Mouse (Mus musculus) CH12.LX (cell line): Measurements from ENCODE around the gene Msi2. TPM values are rescaled to one million over a fixed set of nuclear protein-coding genes. Genes with fewer than 3 reads are reported as not detected.

Experiments
- DNase-seq: peaks from one replicate; pipeline ENCODE4 v3.0.0-alpha.2; 2013; ENCODE audit errors: extremely low read depth
- H3K27ac ChIP-seq: 2 replicates; pipeline ENCODE4 v1.5.1; 2012; ENCODE audit warnings: low read depth, mild to moderate bottlenecking, control low read depth, moderate library complexity; ENCODE audit not compliant: insufficient read depth
- H3K27me3 ChIP-seq: replicated peaks from 2 replicates; pipeline ENCODE3; 2012; ENCODE audit warnings: inconsistent platforms
- H3K36me3 ChIP-seq, 2 experiments: replicated peaks in 1 of 2; 2 replicates each; pipeline versions ENCODE3 to v1.6.1; 2012; ENCODE audit warnings: inconsistent platforms in 1 of 2, low read length in 1 of 2, mild to moderate bottlenecking in 1 of 2, mixed read lengths in 1 of 2, moderate library complexity in 1 of 2; ENCODE audit not compliant: control insufficient read depth in 1 of 2, insufficient read depth in 1 of 2
- H3K4me1 ChIP-seq, 2 experiments: 2 replicates each; pipeline ENCODE4 v1.6.1; 2012; ENCODE audit warnings: inconsistent platforms in 1 of 2, moderate library complexity in 1 of 2; ENCODE audit not compliant: insufficient read depth in 2 of 2, control insufficient read depth in 1 of 2
- H3K4me2 ChIP-seq: 2 replicates; pipeline ENCODE4 v1.6.1; 2012; ENCODE audit warnings: low read depth, mild to moderate bottlenecking, control low read depth; ENCODE audit not compliant: poor library complexity, insufficient read depth, severe bottlenecking
- H3K4me3 ChIP-seq, 3 experiments: fragments of 150-350 bp in 1 of 3; sonication (generic) in 1 of 3; replicated peaks in 1 of 3; 2 replicates each; pipeline versions ENCODE3 to v1.5.1; 2011 to 2012; ENCODE audit warnings: low read depth in 2 of 3, low read length in 2 of 3, mild to moderate bottlenecking in 2 of 3, moderate library complexity in 2 of 3, control low read depth in 1 of 3, improper control_type of control experiment in 1 of 3, inconsistent platforms in 1 of 3, mixed read lengths in 1 of 3; ENCODE audit not compliant: poor library complexity in 1 of 3
- H3K79me2 ChIP-seq: replicated peaks from 2 replicates; pipeline ENCODE4 v1.6.1; 2012; ENCODE audit warnings: mild to moderate bottlenecking, moderate library complexity; ENCODE audit not compliant: control insufficient read depth, poor library complexity, insufficient read depth, severe bottlenecking; ENCODE audit errors: extremely low read depth
- H3K9ac ChIP-seq: 2 replicates; pipeline ENCODE4 v1.6.1; 2012; ENCODE audit warnings: low read depth, mild to moderate bottlenecking, control low read depth, moderate library complexity; ENCODE audit not compliant: insufficient read depth
- H3K9me3 ChIP-seq: replicated peaks from 2 replicates; pipeline ENCODE3; 2012; ENCODE audit warnings: low read length, inconsistent platforms, mixed read lengths
- CHD2 ChIP-seq: IDR thresholded peaks from 2 replicates; pipeline ENCODE4 v1.6.1; 2011; ENCODE audit warnings: low read length, improper control_type of control experiment
- CTCF ChIP-seq, 2 experiments: IDR thresholded peaks in 1 of 2; conservative IDR thresholded peaks in 1 of 2; 2 replicates each; pipeline ENCODE4 v1.5.1; 2011 to 2012; ENCODE audit warnings: low read depth in 2 of 2, low read length in 2 of 2, improper control_type of control experiment in 1 of 2, inconsistent platforms in 1 of 2, mild to moderate bottlenecking in 1 of 2, moderate library complexity in 1 of 2
- E2F4 ChIP-seq: IDR thresholded peaks from 2 replicates; pipeline ENCODE4 v1.6.1; 2011; ENCODE audit warnings: low read depth, low read length, improper control_type of control experiment; ENCODE audit not compliant: insufficient replicate concordance
- ELF1 ChIP-seq: IDR thresholded peaks from 2 replicates; pipeline ENCODE4 v1.6.1; 2014; ENCODE audit warnings: low read depth, mild to moderate bottlenecking, inconsistent platforms, low read length, improper control_type of control experiment
- ETS1 ChIP-seq: conservative IDR thresholded peaks from 2 replicates; pipeline ENCODE4 v1.6.1; 2012; ENCODE audit warnings: low read depth, mild to moderate bottlenecking, inconsistent platforms, low read length, improper control_type of control experiment, moderate library complexity
- HCFC1 ChIP-seq: IDR thresholded peaks from 2 replicates; pipeline ENCODE4 v1.6.1; 2012; ENCODE audit warnings: low read depth, mild to moderate bottlenecking, inconsistent platforms, low read length, improper control_type of control experiment
- IRF4 ChIP-seq: IDR thresholded peaks from 2 replicates; pipeline ENCODE4 v1.6.1; 2014; ENCODE audit warnings: low read depth, mild to moderate bottlenecking, inconsistent platforms, low read length, improper control_type of control experiment
- JUN ChIP-seq: IDR thresholded peaks from 2 replicates; pipeline ENCODE4 v1.6.1; 2011; ENCODE audit warnings: low read depth, mild to moderate bottlenecking, low read length, improper control_type of control experiment, moderate library complexity; ENCODE audit not compliant: insufficient read depth
- JUND ChIP-seq: conservative IDR thresholded peaks from 2 replicates; pipeline ENCODE4 v1.6.1; 2011; ENCODE audit warnings: low read depth, low read length, improper control_type of control experiment
- KAT2A ChIP-seq: IDR thresholded peaks from 2 replicates; pipeline ENCODE4 v1.6.1; 2012; ENCODE audit warnings: low read length, improper control_type of control experiment, inconsistent platforms; ENCODE audit not compliant: insufficient replicate concordance
- MAFK ChIP-seq: IDR thresholded peaks from 2 replicates; pipeline ENCODE4 v1.6.1; 2011; ENCODE audit warnings: low read length, improper control_type of control experiment; ENCODE audit not compliant: insufficient replicate concordance
- MEF2A ChIP-seq: IDR thresholded peaks from 2 replicates; pipeline ENCODE4 v1.6.1; 2014; ENCODE audit warnings: low read depth, mild to moderate bottlenecking, inconsistent platforms, low read length, improper control_type of control experiment, borderline replicate concordance
- MXI1 ChIP-seq: IDR thresholded peaks from 2 replicates; pipeline ENCODE4 v1.6.1; 2011; ENCODE audit warnings: mild to moderate bottlenecking, low read depth, low read length, improper control_type of control experiment
- MYC ChIP-seq: IDR thresholded peaks from 2 replicates; pipeline ENCODE4 v1.6.1; 2011; ENCODE audit warnings: low read depth, mild to moderate bottlenecking, improper control_type of control experiment, low read length
- NELFE ChIP-seq: IDR thresholded peaks from 2 replicates; pipeline ENCODE4 v1.6.1; 2011; ENCODE audit warnings: low read depth, low read length, improper control_type of control experiment
- POLR2AphosphoS2 ChIP-seq: IDR thresholded peaks from 2 replicates; pipeline ENCODE4 v1.6.1; 2011; ENCODE audit warnings: low read depth, low read length, improper control_type of control experiment
- RCOR1 ChIP-seq: conservative IDR thresholded peaks from 2 replicates; pipeline ENCODE4 v1.6.1; 2012; ENCODE audit warnings: low read depth, mild to moderate bottlenecking, inconsistent platforms, low read length, improper control_type of control experiment
- TCF12 ChIP-seq: IDR thresholded peaks from 2 replicates; pipeline ENCODE4 v1.6.1; 2014; ENCODE audit warnings: low read depth, mild to moderate bottlenecking, inconsistent platforms, low read length, improper control_type of control experiment
- UBTF ChIP-seq: IDR thresholded peaks from 2 replicates; pipeline ENCODE4 v1.6.1; 2012; ENCODE audit warnings: low read depth, mild to moderate bottlenecking, inconsistent platforms, low read length, improper control_type of control experiment, moderate library complexity
- USF2 ChIP-seq: conservative IDR thresholded peaks from 2 replicates; pipeline ENCODE4 v1.6.1; 2011; ENCODE audit warnings: low read depth, low read length, improper control_type of control experiment
- ZNF384 ChIP-seq: IDR thresholded peaks from 2 replicates; pipeline ENCODE4 v1.6.1; 2012; ENCODE audit warnings: low read depth, low read length, improper control_type of control experiment, inconsistent platforms
- dilution Hi-C: fragments of 300-500 bp; cut with MboI; formaldehyde crosslinking; loops from 2 replicates; pipeline ENCODE4 v1.14.3; 2020; ENCODE audit warnings: low sequenced_read_pairs; ENCODE audit not compliant: extremely low pct_unique_long_range_greater_than_20kb, extremely low pct_ligation_motif_present
- in situ Hi-C: fragments of 300-500 bp; cut with MboI; formaldehyde crosslinking; loops from 3 replicates; pipeline ENCODE4 v1.14.3; 2019; ENCODE audit warnings: low sequenced_read_pairs, low pct_ligation_motif_present, low pct_unique_long_range_greater_than_20kb, mixed read lengths
- polyA plus RNA-seq: library from polyadenylated mRNA; unstranded; fragments of >175 nt; gene quantifications from 2 replicates; pipeline ENCODE4 v1.2.1, GENCODE M21; 2012; ENCODE audit warnings: low read depth; ENCODE audit not compliant: insufficient read length
- total RNA-seq, 2 experiments: library from RNA; depleted of rRNA; stranded (reverse); fragments of 300-350 nt in 1 of 2; fragments of >200 nt in 1 of 2; gene quantifications; 2 replicates each; pipeline ENCODE4 v1.2.3; 2012 to 2014

Gene Msi2
- total and polyA plus RNA-seq, 3 experiments, result 40.3 to 73.1 (median 52.6) TPM

GRCm38 (mm10) chr11:88468996-88469395 is 249.3 kb downstream of the Msi2 start:
- DNase-seq, result no peak
- peaks cover 7 to 72% of the 10 kb centered on the region in 2 experiments for H3K36me3 ChIP-seq
- no peak overlapping the region for H3K4me2 ChIP-seq
- no peak overlapping the region for H3K27ac ChIP-seq
- no peaks in the 10 kb centered on the region for H3K27me3 ChIP-seq
- H3K4me1 ChIP-seq, result peaks cover 0 to 11% of the 10 kb centered on the region in 2 experiments; a peak in 1 of 4 replicates
- TF ChIP-seq UBTF (no peak), NELFE (no peak), MAFK (no peak), KAT2A (no peak), CTCF (conservative IDR thresholded peaks at IDR 0.05 in 1 of 2, IDR thresholded peaks at IDR 0.05 in 1 of 2; ENCODE audit: low read depth in 2 of 2, low read length in 2 of 2) (no peak), ELF1 (no peak), RCOR1 (no peak), MYC (no peak), TCF12 (no peak), CHD2 (no peak), MXI1 (no peak), JUND (no peak), IRF4 (no peak), ZNF384 (no peak), HCFC1 (no peak)
- in situ Hi-C loops, result no loop called here
- no peak overlapping the region for H3K4me3 ChIP-seq
- H3K9ac ChIP-seq, result no peak overlapping the region
- H3K79me2 ChIP-seq, result no peaks in the 10 kb centered on the region
- dilution Hi-C loops, result no loop called here
- H3K9me3 ChIP-seq, result no peaks in the 10 kb centered on the region

- no peak overlapping the region for H3K27ac ChIP-seq
- no peak overlapping the region for H3K9ac ChIP-seq
- peaks cover 0 to 11% of the 10 kb centered on the region in 2 experiments; a peak in 1 of 4 replicates for H3K4me1 ChIP-seq
- in situ Hi-C loops, result no loop called here
- TF ChIP-seq UBTF, result no peak
- no peak for TF ChIP-seq USF2
- no peak for TF ChIP-seq E2F4
- no peak for TF ChIP-seq MEF2A
- no peak for TF ChIP-seq IRF4
- TF ChIP-seq POLR2AphosphoS2, result no peak
- TF ChIP-seq ETS1, result peak; percentile 34; the same call in 1 of the 2 replicates
- TF ChIP-seq JUN, result no peak
- TF ChIP-seq, all 38 proteins: peak for 1
- H3K4me2 ChIP-seq, result no peak overlapping the region
- H3K79me2 ChIP-seq, result no peaks in the 10 kb centered on the region
- dilution Hi-C loops, result no loop called here
- H3K27me3 ChIP-seq, result no peaks in the 10 kb centered on the region
- no peaks in the 10 kb centered on the region for H3K9me3 ChIP-seq
- peaks cover 7 to 75% of the 10 kb centered on the region in 2 experiments for H3K36me3 ChIP-seq
- no peak for DNase-seq
- H3K4me3 ChIP-seq, result no peak overlapping the region
Measured at GRCm38 (mm10) chr11:88467498-88468245, 250.6 kb downstream of the Msi2 start.
